Mouse (Mus musculus) cerebellum, adult (tissue): Measurements from ENCODE around the gene Scgb2b3.

ENCODE experiments used
- ATAC-seq: cut with Nextera tagmentation; 2 replicates; pipeline ENCODE4 v1.9.2; 2017; ENCODE audit warnings: mild to moderate bottlenecking, moderate library complexity, mixed read lengths; ENCODE audit not compliant: insufficient number of reproducible peaks, low FRiP score, low TSS enrichment

Gene Scgb2b3

GRCm38 (mm10) chr7:31362022-31362560 lies at the start of gene Scgb2b3:
Gene Scgb2b3, minus strand, starts transcription at chr7:31362072.
- no peak for ATAC-seq

GRCm38 (mm10) chr7:31375292-31375691 lies 13.4 kb upstream of the Scgb2b3 start, which contains the start of gene Scgb1b3:
Gene Scgb1b3, plus strand, starts transcription at chr7:31375592.
- ATAC-seq = no peak
